Mouse (Mus musculus): ENCODE data around the gene Olfr1291-ps1. TPM values are rescaled to one million over a fixed set of nuclear protein-coding genes. Genes with fewer than 3 reads are reported as not detected.

Gene Olfr1291-ps1
- polyA plus RNA-seq (2014; fragmentation: Nextera tagmentation; extraction: Ambion mirVana) = not detected in 2 replicates

GRCm38 (mm10) chr2:111496880-111497279 is at the start of gene Olfr1291-ps1:
TSS of gene Olfr1291-ps1 (plus strand) at chr2:111497180.
- Histone ChIP-seq H3K9ac (ENCODE audit: low read length) (no peak within 1 kb of the TSS), H3K27ac (ENCODE audit: low read depth, low read length) (no peak within 1 kb of the TSS), H3K36me3 (ENCODE audit: control insufficient read depth, insufficient read depth, low read length) (no peaks in the 10 kb centered on the region), H3K27me3 (ENCODE audit: control insufficient read depth, insufficient read depth, low read length) (no peaks in the 10 kb centered on the region), H3K9me3 (ENCODE audit: control insufficient read depth, low read length) (no peaks in the 10 kb centered on the region), H3K4me2 (ENCODE audit: low read depth, low read length, severe bottlenecking) (no peak within 1 kb of the TSS), H3K4me1 (replicated peaks; ENCODE audit: control insufficient read depth, insufficient read depth, low read length) (no peaks in the 10 kb centered on the region), H3K4me3 (ENCODE audit: low read depth, low read length) (no peak within 1 kb of the TSS)
- WGBS = 91% methylated on average over 3 of the region's 3 CpGs
- ATAC-seq (replicated peaks; ENCODE audit: low FRiP score) (no peak), DNase-seq (ENCODE audit: low spot score) (no peak)

GRCm38 (mm10) chr2:111448842-111449241 is 48.1 kb upstream of the Olfr1291-ps1 start, which contains the start of gene Olfr1287:
TSS of gene Olfr1287 (plus strand) at chr2:111449142.
- 71% methylated on average over 1 of the region's 1 CpGs for WGBS
- ATAC-seq (replicated peaks; ENCODE audit: low FRiP score) = no peak
- no peak for DNase-seq (ENCODE audit: low spot score)

GRCm38 (mm10) chr2:111473801-111474200 is 23.2 kb upstream of the Olfr1291-ps1 start, which contains the start of gene Olfr1288:
TSS of gene Olfr1288 (plus strand) at chr2:111474101.
- Histone ChIP-seq H3K27me3 (ENCODE audit: control insufficient read depth, insufficient read depth, low read length) (no peaks in the 10 kb centered on the region), H3K4me3 (ENCODE audit: low read depth, low read length) (no peak within 1 kb of the TSS), H3K4me1 (replicated peaks; ENCODE audit: control insufficient read depth, insufficient read depth, low read length) (no peaks in the 10 kb centered on the region), H3K27ac (ENCODE audit: low read depth, low read length) (no peak within 1 kb of the TSS), H3K4me2 (ENCODE audit: low read depth, low read length, severe bottlenecking) (no peak within 1 kb of the TSS), H3K9me3 (ENCODE audit: control insufficient read depth, low read length) (no peaks in the 10 kb centered on the region), H3K36me3 (ENCODE audit: control insufficient read depth, insufficient read depth, low read length) (no peaks in the 10 kb centered on the region), H3K9ac (ENCODE audit: low read length) (no peak within 1 kb of the TSS)
- WGBS = 98% methylated on average over 1 of the region's 1 CpGs
- DNase-seq (ENCODE audit: low spot score) = no peak
- ATAC-seq (replicated peaks; ENCODE audit: low FRiP score) = no peak

More at GRCm38 (mm10) chr2:111448842-111449241, 48.1 kb upstream of the Olfr1291-ps1 start, which contains the start of gene Olfr1287:
- Histone ChIP-seq H3K9me3 (ENCODE audit: control insufficient read depth, low read length) (no peaks in the 10 kb centered on the region; the same call in 1 of the 2 replicates), H3K4me3 (ENCODE audit: low read depth, low read length) (no peak within 1 kb of the TSS), H3K4me2 (ENCODE audit: low read depth, low read length, severe bottlenecking) (no peak within 1 kb of the TSS), H3K27me3 (ENCODE audit: control insufficient read depth, insufficient read depth, low read length) (no peaks in the 10 kb centered on the region), H3K27ac (ENCODE audit: low read depth, low read length) (no peak within 1 kb of the TSS), H3K36me3 (ENCODE audit: control insufficient read depth, insufficient read depth, low read length) (no peaks in the 10 kb centered on the region), H3K4me1 (replicated peaks; ENCODE audit: control insufficient read depth, insufficient read depth, low read length) (no peaks in the 10 kb centered on the region), H3K9ac (ENCODE audit: low read length) (no peak within 1 kb of the TSS)

GRCm38 (mm10) chr2:111480519-111480918 is 16.5 kb upstream of the Olfr1291-ps1 start, which contains the start of gene Olfr1289:
TSS of gene Olfr1289 (plus strand) at chr2:111480819.
- WGBS = 84% methylated on average over 1 of the region's 1 CpGs
- no peak for DNase-seq (ENCODE audit: low spot score)
- no peak within 1 kb of the TSS for H3K9ac ChIP-seq (ENCODE audit: low read length)
- H3K36me3 ChIP-seq (ENCODE audit: control insufficient read depth, insufficient read depth, low read length) = no peaks in the 10 kb centered on the region
- no peak within 1 kb of the TSS for H3K27ac ChIP-seq (ENCODE audit: low read depth, low read length)
- no peaks in the 10 kb centered on the region for H3K27me3 ChIP-seq (ENCODE audit: control insufficient read depth, insufficient read depth, low read length)
- H3K4me2 ChIP-seq (ENCODE audit: low read depth, low read length, severe bottlenecking) = no peak within 1 kb of the TSS
- H3K4me3 ChIP-seq (ENCODE audit: low read depth, low read length) = no peak within 1 kb of the TSS
- no peak for ATAC-seq (replicated peaks; ENCODE audit: low FRiP score)
- no peaks in the 10 kb centered on the region for H3K4me1 ChIP-seq (replicated peaks; ENCODE audit: control insufficient read depth, insufficient read depth, low read length)
- no peaks in the 10 kb centered on the region for H3K9me3 ChIP-seq (ENCODE audit: control insufficient read depth, low read length)

- WGBS = 78% methylated on average over 5 of the region's 5 CpGs
- no peak for DNase-seq (ENCODE audit: low spot score)
- no peaks in the 10 kb centered on the region for H3K9me3 ChIP-seq (ENCODE audit: control insufficient read depth, low read length)
- H3K4me2 ChIP-seq (ENCODE audit: low read depth, low read length, severe bottlenecking) = no peak within 1 kb of the TSS
- H3K27me3 ChIP-seq (ENCODE audit: control insufficient read depth, insufficient read depth, low read length) = no peaks in the 10 kb centered on the region
- no peaks in the 10 kb centered on the region for H3K4me1 ChIP-seq (replicated peaks; ENCODE audit: control insufficient read depth, insufficient read depth, low read length)
- no peak for ATAC-seq (replicated peaks; ENCODE audit: low FRiP score)
- no peak within 1 kb of the TSS for H3K27ac ChIP-seq (ENCODE audit: low read depth, low read length)
- H3K9ac ChIP-seq (ENCODE audit: low read length) = no peak within 1 kb of the TSS
- H3K36me3 ChIP-seq (ENCODE audit: control insufficient read depth, insufficient read depth, low read length) = no peaks in the 10 kb centered on the region
- no peak within 1 kb of the TSS for H3K4me3 ChIP-seq (ENCODE audit: low read depth, low read length)
Observed at GRCm38 (mm10) chr2:111493729-111494128, 3.3 kb upstream of the Olfr1291-ps1 start, which contains the start of gene Olfr1290. TSS of gene Olfr1290 (minus strand) at chr2:111493829.

GRCm38 (mm10) chr2:111517451-111517850 is 20.5 kb downstream of the Olfr1291-ps1 start:
- H3K27ac ChIP-seq (ENCODE audit: low read depth, low read length) = no peak overlapping the region
- no peaks in the 10 kb centered on the region for H3K36me3 ChIP-seq (ENCODE audit: control insufficient read depth, insufficient read depth, low read length)
- no peak overlapping the region for H3K4me3 ChIP-seq (ENCODE audit: low read depth, low read length)
- DNase-seq (ENCODE audit: low spot score) = no peak
- no peaks in the 10 kb centered on the region for H3K27me3 ChIP-seq (ENCODE audit: control insufficient read depth, insufficient read depth, low read length)
- H3K4me2 ChIP-seq (ENCODE audit: low read depth, low read length, severe bottlenecking) = no peak overlapping the region
- no peak overlapping the region for H3K9ac ChIP-seq (ENCODE audit: low read length)
- H3K4me1 ChIP-seq (replicated peaks; ENCODE audit: control insufficient read depth, insufficient read depth, low read length) = no peaks in the 10 kb centered on the region
- WGBS = 89% methylated on average over 10 of the region's 10 CpGs
- ATAC-seq (replicated peaks; ENCODE audit: low FRiP score) = no peak
- no peaks in the 10 kb centered on the region for H3K9me3 ChIP-seq (ENCODE audit: control insufficient read depth, low read length)

GRCm38 (mm10) chr2:111524903-111525302 is 27.9 kb downstream of the Olfr1291-ps1 start, which contains the start of gene Olfr1293-ps:
TSS of gene Olfr1293-ps (plus strand) at chr2:111525203.
- Histone ChIP-seq H3K9me3 (ENCODE audit: control insufficient read depth, low read length) (no peaks in the 10 kb centered on the region), H3K4me2 (ENCODE audit: low read depth, low read length, severe bottlenecking) (no peak within 1 kb of the TSS), H3K27me3 (ENCODE audit: control insufficient read depth, insufficient read depth, low read length) (no peaks in the 10 kb centered on the region), H3K36me3 (ENCODE audit: control insufficient read depth, insufficient read depth, low read length) (no peaks in the 10 kb centered on the region), H3K4me1 (replicated peaks; ENCODE audit: control insufficient read depth, insufficient read depth, low read length) (no peaks in the 10 kb centered on the region), H3K27ac (ENCODE audit: low read depth, low read length) (no peak within 1 kb of the TSS), H3K9ac (ENCODE audit: low read length) (no peak within 1 kb of the TSS), H3K4me3 (ENCODE audit: low read depth, low read length) (no peak within 1 kb of the TSS)
- no peak for ATAC-seq (replicated peaks; ENCODE audit: low FRiP score)
- 88% methylated on average over 1 of the region's 1 CpGs for WGBS
- DNase-seq (ENCODE audit: low spot score) = no peak

- no peak for DNase-seq (ENCODE audit: low spot score)
- Histone ChIP-seq H3K9ac (ENCODE audit: low read length) (no peak within 1 kb of the TSS), H3K4me1 (replicated peaks; ENCODE audit: control insufficient read depth, insufficient read depth, low read length) (no peaks in the 10 kb centered on the region), H3K4me2 (ENCODE audit: low read depth, low read length, severe bottlenecking) (no peak within 1 kb of the TSS), H3K4me3 (ENCODE audit: low read depth, low read length) (no peak within 1 kb of the TSS), H3K27ac (ENCODE audit: low read depth, low read length) (no peak within 1 kb of the TSS), H3K9me3 (ENCODE audit: control insufficient read depth, low read length) (no peaks in the 10 kb centered on the region), H3K27me3 (ENCODE audit: control insufficient read depth, insufficient read depth, low read length) (no peaks in the 10 kb centered on the region), H3K36me3 (ENCODE audit: control insufficient read depth, insufficient read depth, low read length) (no peaks in the 10 kb centered on the region)
- ATAC-seq (replicated peaks; ENCODE audit: low FRiP score) = no peak
- 58% methylated on average over 1 of the region's 1 CpGs for WGBS
Observed at GRCm38 (mm10) chr2:111540191-111540590, 43.2 kb downstream of the Olfr1291-ps1 start, which contains the start of gene Olfr1294. TSS of gene Olfr1294 (minus strand) at chr2:111540291.

All from forebrain, embryonic 11.5 days (tissue).